Mouse (Mus musculus): ENCODE measurements around the gene Gm20683.

- TF ChIP-seq CTCF (IDR thresholded peaks at IDR 0.05; ENCODE audit: low read depth): no peak
- no peak for TF ChIP-seq EP300 (IDR thresholded peaks at IDR 0.05; ENCODE audit: low read depth)
These were observed 45.9 kb upstream of the Gm20683 start for GRCm38 (mm10) chr17:25887467-25887866.
